Mouse (Mus musculus) cerebellum, adult 11 months (tissue): ENCODE measurements around the gene Lemd1.

Experiments used
- DNase-seq: peaks from one replicate; pipeline ENCODE4 v3.0.0; 2022

Gene Lemd1

GRCm38 (mm10) chr1:132165859-132166258 is 25.4 kb upstream of the Lemd1 start:
- DNase-seq = no peak

GRCm38 (mm10) chr1:132168115-132168767 is 23.0 kb upstream of the Lemd1 start:
- no peak for DNase-seq

DNA sequence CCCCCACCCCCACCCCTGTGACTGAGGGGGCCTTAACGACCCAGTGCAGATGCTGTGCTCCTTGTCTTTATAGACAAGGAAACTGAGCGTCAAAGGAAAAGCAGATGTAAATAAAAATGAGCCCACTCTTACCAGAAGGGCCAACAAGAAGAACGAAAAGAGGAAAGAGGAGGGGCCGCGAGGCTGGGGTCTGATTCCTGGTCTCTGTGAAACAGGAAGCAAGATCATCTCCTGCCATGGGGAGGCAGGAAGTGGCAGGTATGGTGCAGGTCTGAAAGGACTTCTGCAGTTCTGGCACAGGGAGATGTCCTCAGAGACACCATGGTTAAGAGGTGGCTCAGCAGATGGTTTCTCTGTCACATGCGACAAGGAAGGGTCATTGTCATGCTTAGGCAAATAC is 20.5 kb upstream of the Lemd1 start:
- no peak for DNase-seq

GRCm38 (mm10) chr1:132171619-132172018 is 19.6 kb upstream of the Lemd1 start:
- no peak for DNase-seq

- no peak for DNase-seq
These were observed 4.9 kb upstream of the Lemd1 start for GRCm38 (mm10) chr1:132186303-132186702.

GRCm38 (mm10) chr1:132188442-132189066 is 2.7 kb upstream of the Lemd1 start:
- DNase-seq = no peak

- DNase-seq = no peak
These were observed 2.0 kb upstream of the Lemd1 start for GRCm38 (mm10) chr1:132189231-132189630.

DNA sequence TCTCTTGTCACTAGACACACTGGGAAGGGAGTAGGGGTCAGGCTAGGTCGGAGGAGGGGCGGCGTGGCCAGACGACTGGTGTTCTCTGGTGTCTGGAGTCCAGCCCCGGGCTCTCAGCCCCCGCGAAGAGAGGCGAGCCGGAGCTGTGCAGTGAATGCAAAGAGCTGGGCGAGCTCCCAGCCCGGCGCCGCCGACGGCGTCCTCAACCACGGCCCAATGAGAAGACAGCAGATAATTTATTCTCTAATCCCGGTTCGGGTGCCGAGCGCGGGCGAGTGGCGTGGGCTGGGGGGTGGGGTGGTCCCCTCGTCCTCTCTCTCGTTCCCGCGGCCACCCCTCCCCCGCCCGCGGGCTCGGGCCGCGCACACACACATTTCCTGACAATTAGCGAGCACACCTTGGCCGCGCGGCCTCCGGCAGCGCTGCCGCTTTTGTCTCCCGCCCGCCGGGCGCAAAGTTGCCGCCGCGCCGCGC is 1.2 kb upstream of the Lemd1 start:
- DNase-seq = peak; percentile 26

DNA sequence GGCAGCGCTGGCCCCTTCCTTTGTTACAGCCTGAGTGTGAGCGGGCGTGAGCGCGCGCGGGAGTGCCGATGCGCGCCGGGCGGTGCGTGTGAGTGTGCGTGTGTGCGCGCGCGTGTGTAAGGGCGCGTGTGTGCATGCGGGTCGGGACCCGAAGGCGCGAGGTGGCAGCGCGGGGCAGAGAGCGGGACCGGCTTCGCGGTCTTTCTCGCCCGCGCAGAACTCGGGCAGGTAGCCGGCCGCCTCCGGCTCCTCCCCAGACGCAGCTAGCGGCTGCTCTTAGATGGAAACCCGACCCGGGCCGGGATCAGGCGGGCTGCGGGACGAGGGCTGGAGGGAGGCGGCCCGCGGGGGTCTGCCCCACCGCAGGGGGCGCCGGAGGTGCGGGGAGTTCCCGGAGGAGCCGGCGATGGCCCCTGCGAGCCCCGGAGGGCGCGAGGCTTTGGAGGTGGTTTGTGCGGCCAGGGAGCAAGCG is 574 bp upstream of the Lemd1 start:
- no peak for DNase-seq

- DNase-seq = no peak
These were observed 802 bp downstream of the Lemd1 start for GRCm38 (mm10) chr1:132191786-132192680.

- no peak for DNase-seq
These were observed 2.6 kb downstream of the Lemd1 start for GRCm38 (mm10) chr1:132193806-132194205.

DNA sequence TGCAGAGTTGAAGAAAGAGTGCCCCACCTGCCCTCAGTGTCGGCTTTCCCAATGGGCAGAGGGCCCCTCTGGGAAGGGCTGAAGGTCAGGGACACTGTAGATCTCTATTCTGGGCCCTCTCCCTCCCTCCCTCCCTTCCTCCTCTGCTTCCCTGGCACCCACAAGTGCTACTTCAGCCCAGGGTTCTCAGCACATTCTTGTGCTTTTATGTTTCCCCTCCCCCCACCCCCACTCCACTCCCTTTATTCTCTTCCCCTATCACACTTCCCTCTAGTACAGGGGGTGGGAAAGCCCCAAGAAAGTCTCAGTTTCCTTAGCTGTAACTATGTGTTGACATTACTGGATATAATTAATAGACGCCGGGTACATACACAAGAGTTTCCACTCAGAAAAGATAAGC is 3.4 kb downstream of the Lemd1 start:
- no peak for DNase-seq

DNA sequence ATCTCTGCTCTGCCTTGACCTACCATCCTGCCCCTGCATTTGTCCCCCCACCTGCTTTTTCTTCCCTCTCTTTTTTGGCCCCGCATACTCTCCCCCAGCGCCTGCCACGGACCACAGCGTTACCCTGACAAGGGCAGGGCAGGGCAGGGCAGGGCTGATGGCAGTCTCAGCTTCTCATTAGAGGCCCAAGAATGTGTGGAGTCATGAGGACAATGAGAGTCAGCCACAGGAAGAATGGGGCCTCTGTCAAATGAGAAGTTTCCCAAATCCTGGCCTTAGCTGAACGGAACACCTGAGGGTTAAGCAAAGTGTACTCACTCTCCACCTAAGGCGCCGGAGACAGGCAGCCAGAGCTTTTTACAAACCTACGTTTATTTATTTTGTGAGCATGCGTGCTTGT is 3.9 kb downstream of the Lemd1 start:
- DNase-seq = no peak

- no peak for DNase-seq
These were observed 4.5 kb downstream of the Lemd1 start for GRCm38 (mm10) chr1:132195681-132196080.

DNA sequence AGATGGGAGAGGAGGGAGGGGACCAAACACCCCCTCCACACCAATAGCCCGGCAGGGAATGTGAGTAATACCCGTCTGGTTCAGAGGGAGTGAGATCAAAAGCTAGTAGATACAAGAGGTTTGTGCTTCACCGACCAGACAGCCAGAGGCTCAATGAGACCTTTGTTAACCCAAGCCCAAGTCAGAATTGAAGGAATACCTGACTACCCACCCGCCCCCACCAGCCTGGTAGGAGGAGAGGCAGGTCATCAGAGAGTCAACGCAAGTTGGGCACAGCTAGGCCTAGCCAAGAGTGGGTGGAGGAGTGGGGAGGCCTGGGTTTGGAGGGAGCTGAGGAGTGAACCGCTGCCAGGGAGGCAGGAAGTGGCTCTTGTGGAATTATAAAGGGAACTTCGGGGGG is 5.1 kb downstream of the Lemd1 start:
- DNase-seq = no peak

DNA sequence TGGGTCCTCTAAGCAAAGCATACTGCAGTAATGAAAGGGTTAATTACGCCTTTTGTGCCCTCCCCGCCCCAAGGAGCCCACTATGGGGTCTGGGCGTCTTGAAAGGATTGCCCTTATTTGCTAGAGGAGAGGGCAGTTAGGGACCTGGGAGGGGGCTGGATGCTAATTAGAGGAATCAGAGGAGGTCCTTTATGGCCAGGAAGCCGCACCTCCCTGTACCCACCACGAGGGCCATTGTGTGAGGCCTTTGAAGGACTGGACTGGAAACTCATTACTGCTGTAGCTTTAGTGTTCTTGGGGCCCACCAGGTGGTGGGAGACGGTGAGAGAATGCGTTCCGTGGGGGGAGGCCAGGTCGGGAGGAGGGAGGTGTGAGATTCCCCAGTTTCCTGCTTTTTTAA is 6.4 kb downstream of the Lemd1 start:
- DNase-seq = no peak

- no peak for DNase-seq
These were observed 7.3 kb downstream of the Lemd1 start for GRCm38 (mm10) chr1:132198401-132199071.

- no peak for DNase-seq
These were observed 8.0 kb downstream of the Lemd1 start for GRCm38 (mm10) chr1:132199244-132199643.

- peak; percentile 39 for DNase-seq
These were observed 8.7 kb downstream of the Lemd1 start for GRCm38 (mm10) chr1:132199934-132200333.

GRCm38 (mm10) chr1:132200562-132201510 is 9.6 kb downstream of the Lemd1 start:
- peak; percentile 65 for DNase-seq

- no peak for DNase-seq
These were observed 10.3 kb downstream of the Lemd1 start for GRCm38 (mm10) chr1:132201511-132201860.

DNA sequence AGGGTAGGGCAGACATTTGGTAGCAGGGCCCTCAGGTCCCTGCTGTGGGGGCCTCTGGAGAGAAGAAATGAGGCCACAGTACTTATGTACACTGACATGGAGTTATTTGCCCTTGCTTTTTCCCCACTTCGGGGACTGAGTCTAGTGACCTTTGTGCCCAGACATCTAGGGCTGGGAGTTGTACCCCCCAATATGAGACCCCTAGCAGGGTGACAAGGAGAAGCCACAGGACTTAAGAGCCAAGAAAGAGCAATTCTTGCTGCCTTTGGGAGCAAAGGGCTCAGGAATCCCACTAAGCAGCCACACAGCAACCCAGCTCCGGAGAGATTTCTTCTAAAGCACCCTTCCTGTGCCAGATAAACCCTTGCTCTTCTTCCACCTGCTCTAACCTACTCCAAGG is 10.7 kb downstream of the Lemd1 start:
- no peak for DNase-seq
